Mouse (Mus musculus) liver, embryonic 11.5 days (tissue): ENCODE data around the gene Acadvl. TPM values are rescaled to one million over a fixed set of nuclear protein-coding genes. Genes with fewer than 3 reads are reported as not detected.
A peak's percentile ranks its signal among the peaks of the same experiment; 100 is the strongest.

Source experiments
- ATAC-seq: fragments of 200-750 bp; cut with Nextera tagmentation; replicated peaks from 2 replicates; pipeline ENCODE4 v1.8.0; 2017; ENCODE audit warnings: moderate number of reproducible peaks, mild to moderate bottlenecking, moderate TSS enrichment, moderate library complexity; ENCODE audit not compliant: low FRiP score
- DNase-seq: peaks from one replicate; pipeline ENCODE4 v3.0.0-alpha.2; 2017; ENCODE audit warnings: low spot score
- H3K27ac ChIP-seq: fragments of 300-500 bp; sonication (generic); 2 replicates; pipeline ENCODE4 v1.5.1; 2014; ENCODE audit warnings: mild to moderate bottlenecking, low read depth, low read length, control low read depth
- H3K27me3 ChIP-seq: fragments of 300-500 bp; sonication (generic); replicated peaks from 2 replicates; pipeline ENCODE4 v1.6.1; 2014; ENCODE audit warnings: low read length, mixed read lengths; ENCODE audit not compliant: control insufficient read depth, insufficient read depth
- H3K36me3 ChIP-seq: fragments of 300-500 bp; sonication (generic); 2 replicates; pipeline ENCODE4 v1.6.1; 2014; ENCODE audit warnings: mild to moderate bottlenecking, low read length, moderate library complexity, mixed read lengths; ENCODE audit not compliant: control insufficient read depth, insufficient read depth
- H3K4me1 ChIP-seq: fragments of 300-500 bp; sonication (generic); replicated peaks from 2 replicates; pipeline ENCODE4 v1.6.1; 2014; ENCODE audit warnings: low read length, mixed read lengths; ENCODE audit not compliant: control insufficient read depth, insufficient read depth
- H3K4me2 ChIP-seq: fragments of 300-500 bp; sonication (generic); 2 replicates; pipeline ENCODE4 v1.6.1; 2014; ENCODE audit warnings: mild to moderate bottlenecking, control low read depth, moderate library complexity
- H3K4me3 ChIP-seq: fragments of 300-500 bp; sonication (generic); 2 replicates; pipeline ENCODE4 v1.5.1; 2014; ENCODE audit warnings: low read depth, low read length, control low read depth
- H3K9ac ChIP-seq: fragments of 300-500 bp; sonication (generic); 2 replicates; pipeline ENCODE4 v1.6.1; 2014; ENCODE audit warnings: low read depth, low read length, control low read depth
- H3K9me3 ChIP-seq: fragments of 300-500 bp; sonication (generic); 2 replicates; pipeline ENCODE4 v1.6.1; 2016; ENCODE audit warnings: low read length, inconsistent platforms, mixed read lengths; ENCODE audit not compliant: control insufficient read depth
- WGBS: fragments of 180-500 bp; shearing (Covaris S2); extraction: QIAGEN DNeasy Blood & Tissue Kit; methylation state at CpG from one replicate; pipeline ENCODE4 v1.1.7; 2014; 5-methylcytosine and 5-hydroxymethylcytosine counted together
- polyA plus RNA-seq: library from polyadenylated mRNA; unstranded; fragments of >200 nt; fragmentation: Nextera tagmentation; extraction: Ambion mirVana; gene quantifications from 2 replicates; pipeline ENCODE4 v1.2.1, GENCODE M21; 2014

Gene Acadvl
- polyA plus RNA-seq, 1 experiment from 2014 or later, result 85.7 TPM

DNA sequence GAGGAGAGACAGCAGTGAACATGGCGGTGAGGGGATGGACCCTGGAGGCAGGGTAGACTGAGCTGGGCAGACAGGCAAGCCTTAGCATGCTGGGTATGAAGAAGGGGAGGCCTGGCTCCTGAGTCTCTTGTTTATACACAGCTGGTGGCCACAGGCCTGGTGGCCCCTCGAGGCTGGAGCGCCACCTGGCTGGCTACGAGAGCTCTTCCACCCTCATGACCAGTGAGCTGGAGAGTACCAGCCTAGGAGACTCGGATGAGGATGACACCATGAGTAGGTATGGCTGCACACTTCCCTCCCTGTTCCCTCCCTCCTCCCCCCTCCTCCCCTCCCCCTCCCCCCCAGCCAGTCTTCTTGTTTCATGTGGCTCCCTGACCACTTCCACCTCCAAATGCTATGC is 9.7 kb downstream of the Acadvl start:
- Histone ChIP-seq H3K4me2 (no peak overlapping the region), H3K4me1 (peaks cover 11% of the 10 kb centered on the region), H3K9ac (no peak overlapping the region), H3K27ac (no peak overlapping the region), H3K36me3 (peaks cover 27% of the 10 kb centered on the region), H3K27me3 (no peaks in the 10 kb centered on the region), H3K9me3 (no peaks in the 10 kb centered on the region), H3K4me3 (no peak overlapping the region)
- WGBS, result 63% methylated on average over 5 of the region's 5 CpGs
- ATAC-seq, result no peak
- no peak for DNase-seq

DNA sequence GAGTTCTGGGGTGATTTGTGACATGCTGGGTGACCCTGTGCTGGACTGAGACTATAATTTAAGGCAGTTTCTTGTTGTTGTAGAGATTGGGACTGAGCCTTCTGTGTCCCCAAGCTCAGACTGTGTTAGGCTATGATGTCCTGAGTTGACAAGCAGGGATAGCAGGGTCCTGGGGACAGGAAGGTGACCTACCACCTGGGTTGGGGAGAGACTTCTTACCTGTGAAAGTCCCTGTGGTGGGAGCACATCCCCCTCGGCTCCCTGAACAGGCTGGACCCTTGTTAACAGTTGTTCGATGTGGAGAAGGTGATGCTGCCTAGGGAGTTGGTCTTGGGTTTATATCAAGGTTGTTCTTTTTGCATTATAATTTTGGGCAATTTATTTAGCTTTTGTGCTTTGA is 12.7 kb downstream of the Acadvl start:
- Histone ChIP-seq H3K27ac (no peak overlapping the region), H3K4me1 (peaks cover 22% of the 10 kb centered on the region), H3K4me2 (peak overlapping the region; percentile 1; the same call in 1 of the 2 replicates), H3K4me3 (no peak overlapping the region), H3K36me3 (peaks cover 32% of the 10 kb centered on the region), H3K9ac (no peak overlapping the region), H3K27me3 (no peaks in the 10 kb centered on the region), H3K9me3 (no peaks in the 10 kb centered on the region)
- no peak for ATAC-seq
- WGBS, result 84% methylated on average over 2 of the region's 2 CpGs
- no peak for DNase-seq

DNA sequence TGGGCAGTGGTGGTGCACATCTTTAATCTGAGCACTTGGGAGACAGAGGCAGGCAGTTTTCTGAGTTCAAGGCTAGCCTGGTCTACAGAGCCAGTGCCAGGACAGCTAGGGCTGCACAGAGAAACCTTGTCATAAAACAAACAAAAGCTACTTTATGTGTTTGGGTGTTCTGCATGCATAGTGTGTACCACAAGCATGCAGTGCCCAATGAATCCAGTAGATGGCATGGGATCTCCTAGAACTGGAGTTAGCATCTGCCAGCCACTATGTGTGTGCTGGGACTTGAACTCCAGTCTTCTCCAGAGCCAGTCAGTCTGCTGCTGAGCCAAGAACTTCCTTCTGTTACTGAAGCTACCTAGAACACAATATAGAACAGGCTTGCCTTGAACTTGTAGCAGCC is 13.3 kb downstream of the Acadvl start:
- DNase-seq, result no peak
- peak overlapping the region; percentile 81 for H3K4me2 ChIP-seq
- H3K27ac ChIP-seq, result no peak overlapping the region
- H3K9ac ChIP-seq, result no peak overlapping the region
- no peaks in the 10 kb centered on the region for H3K9me3 ChIP-seq
- ATAC-seq, result no peak
- H3K4me3 ChIP-seq, result peak overlapping the region; percentile 77
- peaks cover 25% of the 10 kb centered on the region for H3K4me1 ChIP-seq
- no peaks in the 10 kb centered on the region for H3K27me3 ChIP-seq
- H3K36me3 ChIP-seq, result peaks cover 30% of the 10 kb centered on the region

DNA sequence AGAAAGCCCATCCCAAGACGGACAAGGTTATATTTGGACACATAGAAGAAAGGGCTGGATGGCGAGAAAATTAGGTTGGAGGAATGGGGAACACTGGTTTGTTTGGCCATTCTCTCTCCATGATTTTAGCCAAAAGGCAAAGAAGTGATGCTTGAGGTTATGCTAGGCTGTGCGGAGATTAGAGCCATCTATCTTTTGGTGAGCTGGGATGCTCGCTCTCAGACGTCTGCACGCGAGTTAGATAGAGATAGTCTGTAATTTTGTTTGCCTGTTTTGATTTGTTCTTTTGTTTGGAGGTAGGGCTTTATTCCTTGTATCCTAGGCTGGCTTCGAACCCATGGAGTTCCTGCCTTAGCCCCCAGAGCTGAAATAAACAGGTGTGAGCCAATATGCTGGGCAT is 14.1 kb downstream of the Acadvl start:
- ATAC-seq, result no peak
- peaks cover 25% of the 10 kb centered on the region for H3K4me1 ChIP-seq
- H3K9ac ChIP-seq, result peak overlapping the region; percentile 74
- no peak for DNase-seq
- 9% methylated on average over 8 of the region's 8 CpGs for WGBS
- no peaks in the 10 kb centered on the region for H3K27me3 ChIP-seq
- H3K4me2 ChIP-seq, result peak overlapping the region; percentile 81
- no peaks in the 10 kb centered on the region for H3K9me3 ChIP-seq
- H3K36me3 ChIP-seq, result peaks cover 25% of the 10 kb centered on the region
- peak overlapping the region; percentile 77 for H3K4me3 ChIP-seq
- H3K27ac ChIP-seq, result no peak overlapping the region; the same call in 1 of the 2 replicates

DNA sequence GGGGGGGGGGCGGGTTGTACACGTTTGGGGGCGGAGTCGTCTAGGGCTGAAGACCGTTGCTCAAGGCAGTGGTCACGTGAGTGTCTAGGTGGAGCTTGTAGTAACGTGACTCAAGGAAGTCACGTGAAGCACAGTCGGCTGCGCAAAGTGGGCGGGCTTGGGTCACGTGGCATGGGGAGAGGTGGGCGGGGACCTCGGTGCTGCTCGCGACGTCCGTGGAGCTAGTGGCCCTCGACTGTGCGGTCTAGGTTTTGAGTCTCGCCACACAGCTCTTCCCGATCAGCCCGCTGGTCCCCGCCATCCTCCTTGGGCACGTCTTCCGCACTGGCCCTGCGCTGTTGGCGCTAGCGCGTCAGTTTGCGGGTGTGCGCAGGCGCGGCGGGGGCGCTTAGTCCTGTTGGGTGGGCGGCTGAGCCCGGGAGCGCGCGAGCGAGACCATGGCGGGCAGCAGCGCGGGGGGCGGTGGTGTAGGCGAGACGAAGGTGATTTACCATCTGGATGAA is 14.8 kb downstream of the Acadvl start, which contains the start of gene Dvl2:
TSS of gene Dvl2 (plus strand) at position 200 of the 503 bp plus-strand sequence.
- H3K27me3 ChIP-seq, result no peaks in the 10 kb centered on the region
- DNase-seq, result peak; percentile 93
- H3K9ac ChIP-seq, result peak within 1 kb of the TSS; percentile 74
- ATAC-seq, result peak; percentile 24
- no peaks in the 10 kb centered on the region for H3K9me3 ChIP-seq
- peak within 1 kb of the TSS; percentile 81 for H3K4me2 ChIP-seq
- H3K4me1 ChIP-seq, result peaks cover 25% of the 10 kb centered on the region
- H3K36me3 ChIP-seq, result peaks cover 20% of the 10 kb centered on the region
- H3K4me3 ChIP-seq, result peak within 1 kb of the TSS; percentile 77
- 0% methylated on average over 47 of the region's 48 CpGs for WGBS
- H3K27ac ChIP-seq, result peak within 1 kb of the TSS; percentile 90

DNA sequence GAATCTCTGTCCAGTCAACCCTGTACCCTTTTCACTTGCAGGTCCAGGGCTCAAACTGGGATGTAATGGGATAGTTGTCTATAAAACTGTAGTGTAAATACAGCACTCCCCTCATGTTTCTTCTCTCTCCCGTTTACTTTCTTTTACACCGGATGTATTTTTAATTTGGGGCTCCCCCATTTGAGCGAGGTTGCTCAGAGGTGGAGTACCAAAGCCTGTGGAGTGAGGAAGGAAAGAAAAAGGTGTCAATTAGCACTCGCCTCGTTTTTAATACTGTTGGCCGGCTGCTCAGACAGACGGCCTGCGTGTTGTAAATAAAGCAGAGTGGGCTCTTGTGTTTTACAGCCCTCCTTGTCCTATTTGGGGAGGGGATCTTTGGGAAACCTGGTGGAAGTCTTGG is 15.5 kb downstream of the Acadvl start:
- H3K27me3 ChIP-seq, result no peaks in the 10 kb centered on the region
- H3K4me2 ChIP-seq, result peak overlapping the region; percentile 81
- peaks cover 26% of the 10 kb centered on the region for H3K4me1 ChIP-seq
- H3K4me3 ChIP-seq, result peak overlapping the region; percentile 77; the same call in 1 of the 2 replicates
- H3K9me3 ChIP-seq, result no peaks in the 10 kb centered on the region
- DNase-seq (no peak), ATAC-seq (no peak)
- no peak overlapping the region for H3K9ac ChIP-seq
- H3K36me3 ChIP-seq, result peaks cover 20% of the 10 kb centered on the region
- peak overlapping the region; percentile 90; the same call in 1 of the 2 replicates for H3K27ac ChIP-seq
- 84% methylated on average over 8 of the region's 8 CpGs for WGBS

DNA sequence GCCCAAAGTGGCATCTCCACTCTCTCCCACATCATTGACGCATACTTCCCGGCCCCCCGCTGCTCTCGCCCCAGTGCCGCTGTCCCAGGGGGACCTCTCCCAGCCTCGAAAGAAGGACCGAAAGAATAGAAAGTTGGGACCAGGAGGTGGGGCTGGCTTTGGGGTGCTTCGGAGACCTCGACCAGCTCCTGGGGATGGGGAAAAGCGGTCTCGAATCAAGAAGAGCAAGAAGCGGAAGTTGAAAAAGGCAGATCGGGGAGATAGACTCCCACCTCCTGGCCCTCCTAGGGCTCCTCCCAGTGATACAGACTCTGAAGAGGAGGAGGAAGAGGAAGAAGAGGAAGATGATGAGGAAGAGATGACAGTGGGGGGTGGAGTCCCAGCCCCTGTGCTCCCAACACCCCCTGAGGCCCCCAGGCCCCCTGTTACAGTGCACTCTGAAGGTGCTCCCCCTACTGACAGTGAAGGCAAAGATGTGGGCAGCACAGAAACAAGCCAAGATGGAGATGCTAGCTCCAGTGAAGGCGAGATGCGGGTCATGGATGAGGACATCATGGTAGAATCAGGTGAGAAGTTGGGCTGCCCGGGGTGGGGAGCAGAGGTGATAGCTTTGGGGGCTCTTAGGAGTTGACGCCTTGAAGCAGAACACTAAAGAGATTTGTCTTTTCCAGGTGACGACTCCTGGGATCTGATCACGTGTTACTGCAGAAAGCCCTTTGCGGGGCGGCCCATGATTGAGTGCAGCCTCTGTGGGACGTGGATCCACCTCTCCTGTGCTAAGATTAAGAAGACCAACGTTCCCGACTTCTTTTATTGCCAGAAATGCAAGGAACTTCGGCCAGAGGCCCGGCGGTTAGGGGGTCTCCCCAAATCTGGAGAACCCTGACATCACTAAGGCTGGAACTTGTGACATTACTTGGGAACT is 16.4 kb downstream of the Acadvl start:
- no peaks in the 10 kb centered on the region for H3K27me3 ChIP-seq
- H3K9me3 ChIP-seq, result no peaks in the 10 kb centered on the region
- H3K27ac ChIP-seq, result 0 out of 2 replicates have a peak overlapping the region, but pooled peaks have one; percentile 4
- no peak for DNase-seq
- no peak for ATAC-seq
- no peak overlapping the region for H3K9ac ChIP-seq
- peaks cover 20% of the 10 kb centered on the region for H3K36me3 ChIP-seq
- H3K4me1 ChIP-seq, result peaks cover 30% of the 10 kb centered on the region
- no peak overlapping the region for H3K4me3 ChIP-seq
- 89% methylated on average over 27 of the region's 27 CpGs for WGBS
- H3K4me2 ChIP-seq, result no peak overlapping the region; the same call in 1 of the 2 replicates

DNA sequence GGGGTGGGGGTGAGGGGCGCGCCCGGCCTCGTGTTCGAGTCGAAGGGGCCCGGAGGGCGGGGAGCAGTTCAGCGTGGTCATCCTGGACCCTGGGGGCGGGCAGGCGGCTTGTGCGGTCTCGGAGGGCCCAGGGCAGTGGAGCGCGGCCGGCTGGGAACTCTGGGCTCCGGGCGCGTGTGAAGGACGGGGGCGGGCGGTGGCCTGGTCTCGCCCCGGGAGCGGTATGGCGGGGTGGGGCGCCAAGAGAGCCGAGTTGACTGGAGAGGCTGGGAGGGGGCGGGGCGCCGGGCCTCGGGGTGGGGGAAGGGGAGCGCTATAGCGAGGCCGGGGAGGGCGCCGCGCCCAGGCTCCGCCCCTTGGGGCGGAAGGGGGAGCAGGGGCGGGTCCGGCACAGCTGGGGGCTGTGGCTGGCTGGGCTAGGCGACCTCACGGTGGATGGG is 18.1 kb downstream of the Acadvl start:
- H3K27ac ChIP-seq, result peak overlapping the region; percentile 99
- peak overlapping the region; percentile 97 for H3K4me3 ChIP-seq
- H3K9ac ChIP-seq, result peak overlapping the region; percentile 99
- H3K4me2 ChIP-seq, result peak overlapping the region; percentile 75
- 1% methylated on average over 31 of the region's 44 CpGs for WGBS
- H3K27me3 ChIP-seq, result no peaks in the 10 kb centered on the region
- ATAC-seq (peak; percentile 74), DNase-seq (peak; percentile 92)
- peaks cover 25% of the 10 kb centered on the region for H3K36me3 ChIP-seq
- peaks cover 28% of the 10 kb centered on the region for H3K4me1 ChIP-seq
- H3K9me3 ChIP-seq, result no peaks in the 10 kb centered on the region
